Mouse (Mus musculus) gastrocnemius, postnatal 10 days (tissue): Measurements from ENCODE around the gene Fndc9. TPM values are rescaled to one million over a fixed set of nuclear protein-coding genes. Genes with fewer than 3 reads are reported as not detected.

Experiments
- DNase-seq: peaks from one replicate; pipeline ENCODE4 v3.0.0; 2021; ENCODE audit warnings: mixed read lengths
- long read RNA-seq, 2 experiments: library from polyadenylated mRNA; stranded (forward); transcript quantifications; one replicate each; pipeline ENCODE4 v2.0.0; 2021
- total RNA-seq, 2 experiments: library from RNA; stranded (reverse); gene quantifications; 2 replicates each; pipeline ENCODE4 v1.2.3; 2021

The Fndc9 gene
- not detected for total RNA-seq
- long read RNA-seq, experiment 1 = 0 reads
- long read RNA-seq, experiment 2 = 0 reads

GRCm38 (mm10) chr11:46235334-46235733 lies at the start of gene Fndc9:
Fndc9 (plus strand) TSS chr11:46235531.
- DNase-seq = no peak

GRCm38 (mm10) chr11:46188283-46188682 lies 47.0 kb upstream of the Fndc9 start:
- no peak for DNase-seq

GRCm38 (mm10) chr11:46194175-46194574 lies 41.2 kb upstream of the Fndc9 start:
- DNase-seq = no peak

GRCm38 (mm10) chr11:46200664-46201063 lies 34.7 kb upstream of the Fndc9 start:
- no peak for DNase-seq

- DNase-seq = no peak
Measured at GRCm38 (mm10) chr11:46201636-46202546, 33.4 kb upstream of the Fndc9 start.

- no peak for DNase-seq
Measured at GRCm38 (mm10) chr11:46202547-46202887, 32.8 kb upstream of the Fndc9 start.

- no peak for DNase-seq
Measured at GRCm38 (mm10) chr11:46204841-46205240, 30.5 kb upstream of the Fndc9 start.

GRCm38 (mm10) chr11:46205639-46206409 lies 29.5 kb upstream of the Fndc9 start:
- no peak for DNase-seq

GRCm38 (mm10) chr11:46209884-46210283 lies 25.4 kb upstream of the Fndc9 start:
- DNase-seq = no peak

- no peak for DNase-seq
Measured at GRCm38 (mm10) chr11:46211858-46212257, 23.5 kb upstream of the Fndc9 start.

- peak; percentile 9 for DNase-seq
Measured at GRCm38 (mm10) chr11:46213844-46214243, 21.5 kb upstream of the Fndc9 start.

- no peak for DNase-seq
Measured at GRCm38 (mm10) chr11:46214368-46215230, 20.7 kb upstream of the Fndc9 start.

- peak; percentile 29 for DNase-seq
Measured at GRCm38 (mm10) chr11:46215354-46215753, 20.0 kb upstream of the Fndc9 start.

GRCm38 (mm10) chr11:46216669-46217068 lies 18.7 kb upstream of the Fndc9 start:
- peak; percentile 23 for DNase-seq

GRCm38 (mm10) chr11:46217686-46218085 lies 17.6 kb upstream of the Fndc9 start:
- DNase-seq = no peak

- DNase-seq = no peak
Measured at GRCm38 (mm10) chr11:46218584-46218983, 16.7 kb upstream of the Fndc9 start.

- no peak for DNase-seq
Measured at GRCm38 (mm10) chr11:46219380-46219779, 16.0 kb upstream of the Fndc9 start.

- no peak for DNase-seq
Measured at GRCm38 (mm10) chr11:46220211-46220610, 15.1 kb upstream of the Fndc9 start.

GRCm38 (mm10) chr11:46223575-46223974 lies 11.8 kb upstream of the Fndc9 start:
- DNase-seq = no peak

GRCm38 (mm10) chr11:46225345-46225744 lies 10.0 kb upstream of the Fndc9 start:
- DNase-seq = no peak

- no peak for DNase-seq
Measured at GRCm38 (mm10) chr11:46230184-46230583, 5.1 kb upstream of the Fndc9 start.

GRCm38 (mm10) chr11:46232803-46233202 lies 2.5 kb upstream of the Fndc9 start:
- no peak for DNase-seq
